Mouse (Mus musculus): ENCODE results near the gene 2310034G01Rik. TPM values are rescaled to one million over a fixed set of nuclear protein-coding genes. Genes with fewer than 3 reads are reported as not detected.

The 2310034G01Rik gene
- total and polyA plus RNA-seq, 3 experiments, result 1.1 to 1.6 (median 1.4) TPM

DNA sequence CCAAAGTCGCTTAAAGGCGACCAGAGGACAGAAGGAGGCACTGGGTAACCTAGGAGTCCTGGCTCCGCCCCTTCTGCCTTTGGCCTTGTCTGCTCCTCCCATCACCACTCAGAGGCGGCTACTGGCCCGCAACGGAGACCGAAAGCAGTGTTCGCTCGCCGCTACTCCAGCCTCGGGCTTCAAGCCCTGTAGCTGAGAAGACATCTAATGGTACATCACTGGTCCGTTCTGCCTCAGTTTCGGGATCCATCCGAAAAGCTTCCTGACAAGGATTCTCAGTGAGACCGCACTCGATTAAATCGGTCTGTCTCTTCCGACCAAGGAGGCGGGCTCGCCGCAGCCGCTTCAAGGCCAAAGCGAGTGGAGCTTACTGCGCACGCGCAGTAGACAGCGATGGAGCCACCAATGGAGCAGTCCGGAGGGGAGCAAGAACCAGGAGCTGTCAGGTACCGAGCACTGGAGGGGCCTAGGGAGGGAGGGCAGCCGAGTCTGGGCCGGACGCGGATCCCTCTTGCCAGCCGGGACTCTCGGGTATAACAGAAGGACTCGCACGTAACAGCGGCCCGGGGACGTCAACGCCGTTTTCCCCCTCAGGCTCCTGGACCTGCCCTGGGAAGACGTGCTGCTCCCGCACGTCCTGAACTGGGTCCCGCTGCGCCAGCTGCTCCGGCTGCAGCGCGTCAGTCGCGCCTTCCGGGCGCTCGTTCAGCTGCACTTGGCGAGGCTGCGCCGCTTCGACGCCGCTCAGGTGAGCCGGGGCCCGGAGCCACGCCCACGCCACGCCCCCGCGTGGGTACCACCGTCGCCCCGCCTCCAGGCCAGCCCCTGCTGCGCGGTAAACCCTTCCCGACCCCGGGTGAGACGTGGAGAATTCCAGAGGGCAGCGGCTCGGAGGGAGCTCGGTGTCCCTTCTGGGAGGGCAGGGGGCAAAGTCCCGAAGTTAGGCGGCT, 21.7 kb downstream of the 2310034G01Rik start, which contains the start of gene Fbxl15:
Gene Fbxl15, plus strand, starts transcription at position 104 of the 950 bp plus-strand sequence.
- in situ Hi-C loops (cut with MboI; ENCODE audit: low pct_ligation_motif_present, low pct_unique_long_range_greater_than_20kb, low sequenced_read_pairs) (no loop called here), dilution Hi-C loops (cut with MboI; ENCODE audit: extremely low pct_ligation_motif_present, extremely low pct_unique_long_range_greater_than_20kb, low sequenced_read_pairs) (no loop called here)
- Histone ChIP-seq H3K27ac (ENCODE audit: insufficient read depth, low read depth) (peak within 1 kb of the TSS; percentile 88), H3K4me3 (replicated peaks in 1 of 3; ENCODE audit: low read depth in 2 of 3, low read length in 2 of 3, poor library complexity in 1 of 3) (peak within 1 kb of the TSS; percentile 67 to 86 (median 68)), H3K4me2 (ENCODE audit: insufficient read depth, low read depth, poor library complexity, severe bottlenecking) (peak within 1 kb of the TSS; percentile 79), H3K9me3 (replicated peaks; ENCODE audit: low read length) (no peaks in the 10 kb centered on the region), H3K27me3 (replicated peaks) (peaks cover 35% of the 10 kb centered on the region), H3K4me1 (ENCODE audit: control insufficient read depth in 1 of 2, insufficient read depth in 2 of 2) (peaks cover 9 to 37% of the 10 kb centered on the region in 2 experiments), H3K9ac (ENCODE audit: insufficient read depth, low read depth) (peak within 1 kb of the TSS; percentile 92), H3K79me2 (replicated peaks; ENCODE audit: control insufficient read depth, extremely low read depth, insufficient read depth, poor library complexity, severe bottlenecking) (no peaks in the 10 kb centered on the region), H3K36me3 (replicated peaks in 1 of 2; ENCODE audit: control insufficient read depth in 1 of 2, insufficient read depth in 1 of 2, low read length in 1 of 2) (peaks cover 22 to 37% of the 10 kb centered on the region in 2 experiments)
- TF ChIP-seq KAT2A (IDR thresholded peaks at IDR 0.05; ENCODE audit: insufficient replicate concordance, low read length) (peak; percentile 78; the same call in 1 of the 2 replicates), MXI1 (IDR thresholded peaks at IDR 0.05; ENCODE audit: low read depth, low read length) (no peak; the same call in 1 of the 2 replicates), EP300 (IDR thresholded peaks at IDR 0.05; ENCODE audit: low read length) (no peak), MEF2A (IDR thresholded peaks at IDR 0.05; ENCODE audit: borderline replicate concordance, low read depth, low read length) (peak; percentile 61; the same call in 1 of the 2 replicates), GABPA (IDR thresholded peaks at IDR 0.05; ENCODE audit: insufficient replicate concordance, low read depth, low read length) (no peak; the same call in 1 of the 2 replicates), NELFE (IDR thresholded peaks at IDR 0.05; ENCODE audit: low read depth, low read length) (peak; percentile 90), MAX (IDR thresholded peaks at IDR 0.05; ENCODE audit: low read length) (0 out of 2 replicates have a peak, but pooled peaks have one; percentile 40), UBTF (IDR thresholded peaks at IDR 0.05; ENCODE audit: low read depth, low read length) (peak; percentile 71), CHD1 (IDR thresholded peaks at IDR 0.05; ENCODE audit: low read depth, low read length) (no peak), E2F4 (IDR thresholded peaks at IDR 0.05; ENCODE audit: insufficient replicate concordance, low read depth, low read length) (no peak), ZC3H11A (IDR thresholded peaks at IDR 0.05; ENCODE audit: low read depth, low read length) (no peak), MAFK (IDR thresholded peaks at IDR 0.05; ENCODE audit: insufficient replicate concordance, low read length) (no peak), RCOR1 (conservative IDR thresholded peaks at IDR 0.05; ENCODE audit: low read depth, low read length) (no peak), ZMIZ1 (IDR thresholded peaks at IDR 0.05; ENCODE audit: low read depth, low read length) (peak; percentile 76; the same call in 1 of the 2 replicates), ZNF384 (IDR thresholded peaks at IDR 0.05; ENCODE audit: low read depth, low read length) (no peak), CTCF (conservative IDR thresholded peaks at IDR 0.05 in 1 of 2, IDR thresholded peaks at IDR 0.05 in 1 of 2; ENCODE audit: low read depth in 2 of 2, low read length in 2 of 2) (no peak), IRF4 (IDR thresholded peaks at IDR 0.05; ENCODE audit: low read depth, low read length) (peak; percentile 77), ETS1 (conservative IDR thresholded peaks at IDR 0.05; ENCODE audit: low read depth, low read length) (no peak), SIN3A (IDR thresholded peaks at IDR 0.05; ENCODE audit: low read length) (peak; percentile 97), POLR2AphosphoS2 (IDR thresholded peaks at IDR 0.05; ENCODE audit: low read depth, low read length) (no peak), USF2 (conservative IDR thresholded peaks at IDR 0.05; ENCODE audit: low read depth, low read length) (no peak), HCFC1 (IDR thresholded peaks at IDR 0.05; ENCODE audit: low read depth, low read length) (peak; percentile 90), BHLHE40 (IDR thresholded peaks at IDR 0.05; ENCODE audit: low read depth, low read length) (0 out of 2 replicates have a peak, but pooled peaks have one; percentile 19), ELF1 (IDR thresholded peaks at IDR 0.05; ENCODE audit: low read depth, low read length) (peak; percentile 50; the same call in 1 of the 2 replicates), TBP (conservative IDR thresholded peaks at IDR 0.05; ENCODE audit: low read depth, low read length) (no peak; the same call in 1 of the 2 replicates), JUND (conservative IDR thresholded peaks at IDR 0.05; ENCODE audit: low read depth, low read length) (no peak), POLR2A (IDR thresholded peaks at IDR 0.05; ENCODE audit: low read depth, low read length) (peak; percentile 89), JUN (IDR thresholded peaks at IDR 0.05; ENCODE audit: insufficient read depth, low read depth, low read length) (no peak), TCF12 (IDR thresholded peaks at IDR 0.05; ENCODE audit: low read depth, low read length) (peak; percentile 79), ZKSCAN1 (IDR thresholded peaks at IDR 0.05; ENCODE audit: borderline replicate concordance, low read depth, low read length) (no peak), MAZ (IDR thresholded peaks at IDR 0.05; ENCODE audit: low read depth, low read length) (peak; percentile 78; the same call in 1 of the 2 replicates), NRF1 (IDR thresholded peaks at IDR 0.05; ENCODE audit: low read depth, low read length) (peak; percentile 93)
- DNase-seq (ENCODE audit: extremely low read depth), result peak; percentile 98
